Mouse (Mus musculus): ENCODE data around the gene Sema4c.
A peak's percentile ranks its signal among the peaks of the same experiment; 100 is the strongest.

Sema4c gene

DNA sequence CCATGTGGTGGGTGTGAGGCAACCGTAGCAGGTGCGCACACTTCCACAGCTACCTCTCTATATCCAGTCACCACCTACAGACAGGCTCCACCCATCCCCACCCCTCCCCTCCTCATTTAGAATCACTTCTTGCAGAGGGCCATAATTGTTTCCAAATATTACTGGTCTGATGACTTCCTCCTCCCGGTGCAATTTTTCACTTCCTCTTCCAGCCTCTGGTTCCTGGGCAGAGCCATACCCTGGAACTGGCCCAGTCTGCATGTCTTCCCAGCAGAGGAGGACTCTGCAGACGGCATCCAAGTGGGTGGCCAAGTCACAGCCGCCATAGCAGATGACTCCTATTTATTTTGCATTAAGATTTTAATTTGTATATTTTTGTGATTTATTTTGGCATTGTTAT lies 49.9 kb downstream of the Sema4c start:
- DNase-seq (ENCODE audit: low read depth, low spot score): no peak

DNA sequence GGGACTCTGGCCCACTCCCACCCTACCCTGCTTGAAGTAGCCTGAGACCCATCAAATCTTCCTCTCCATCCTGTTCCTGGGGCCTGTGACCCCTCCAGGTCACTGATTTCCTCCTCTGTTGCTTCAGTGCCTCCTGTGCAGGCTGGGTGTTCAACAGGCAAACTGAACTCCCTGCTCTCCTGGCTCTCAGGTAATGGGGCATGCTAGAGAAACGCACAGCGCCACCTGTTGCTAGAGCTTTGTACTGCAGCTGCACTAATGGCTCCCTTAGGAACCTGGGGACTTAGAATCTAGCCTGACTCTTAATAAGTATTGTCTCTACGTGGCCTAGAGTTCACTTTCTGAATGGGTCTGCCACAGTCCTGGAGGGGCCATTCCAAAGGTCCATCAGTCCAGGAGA lies 56.9 kb downstream of the Sema4c start:
- peak; percentile 45 for DNase-seq (ENCODE audit: low read depth, low spot score)
